Mouse (Mus musculus) mature B cell (primary cell): Measurements from ENCODE around the gene Bdh1.
"Not testable (repeated sequence)": the region's sequence is repeated elsewhere in the genome, so short reads cannot be mapped to it uniquely, and the experiment has no call there.

ENCODE experiments used
- in situ Hi-C: fragments of 300-500 bp; cut with MboI; formaldehyde crosslinking; loops from 2 replicates; pipeline ENCODE4 v1.14.3; 2019

The Bdh1 gene

DNA sequence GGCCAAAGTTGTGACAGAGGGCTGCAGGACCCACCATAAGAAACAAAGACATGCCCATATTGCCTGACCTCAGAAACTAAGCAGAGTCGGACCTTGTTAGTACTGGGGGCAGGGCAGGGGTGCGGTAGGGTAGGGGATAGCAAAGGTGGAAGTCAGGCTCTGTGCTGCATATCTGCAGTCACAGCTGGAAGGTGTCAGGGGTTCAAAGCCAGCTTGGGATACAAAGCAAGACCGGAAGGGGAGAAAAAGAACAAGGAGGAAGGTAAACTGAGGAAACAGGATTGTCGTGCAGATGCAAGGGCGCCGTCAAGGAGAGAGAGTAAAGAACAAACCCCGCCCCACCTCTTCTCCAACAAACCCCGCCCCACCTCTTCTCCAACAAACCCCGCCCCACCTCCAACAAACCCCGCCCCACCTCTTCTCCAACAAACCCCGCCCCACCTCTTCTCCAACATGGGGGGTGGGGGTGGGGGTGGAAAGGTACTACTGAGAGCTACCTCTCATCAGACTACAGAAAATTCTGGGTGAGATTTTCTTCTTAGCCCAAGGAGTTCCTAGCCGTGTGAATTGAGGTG lies 40.1 kb downstream of the Bdh1 start:
- in situ Hi-C loops: no loop called here

GRCm38 (mm10) chr16:31464953-31465352 lies 42.9 kb downstream of the Bdh1 start:
- in situ Hi-C loops: no loop called here

GRCm38 (mm10) chr16:31465630-31466029 lies 43.5 kb downstream of the Bdh1 start:
- in situ Hi-C loops: no loop called here

- in situ Hi-C loops: no loop called here
These were observed 44.0 kb downstream of the Bdh1 start for GRCm38 (mm10) chr16:31466106-31466505.

DNA sequence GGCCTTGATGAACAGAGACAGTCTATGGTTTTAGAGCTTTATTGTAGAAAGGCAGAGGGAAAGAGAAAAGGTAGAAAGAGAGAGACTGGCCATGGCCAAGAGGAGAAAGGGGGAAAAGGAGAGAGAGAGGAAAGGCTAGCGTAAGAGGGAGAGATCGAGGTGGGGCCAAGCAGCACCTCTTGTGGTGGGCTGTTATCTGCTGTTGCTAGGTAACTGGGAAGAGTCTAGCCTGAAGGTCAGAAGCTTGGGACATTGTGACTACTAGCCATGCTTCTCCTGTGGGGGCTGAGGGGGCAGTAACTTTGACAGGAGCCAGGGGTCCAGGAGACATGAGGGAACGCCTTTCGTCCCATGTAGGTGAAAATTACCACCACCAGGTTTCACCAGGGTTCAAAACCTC lies 48.7 kb downstream of the Bdh1 start:
- in situ Hi-C loops: not testable (repeated sequence)

GRCm38 (mm10) chr16:31471994-31472393 lies 49.9 kb downstream of the Bdh1 start:
- in situ Hi-C loops: no loop called here

DNA sequence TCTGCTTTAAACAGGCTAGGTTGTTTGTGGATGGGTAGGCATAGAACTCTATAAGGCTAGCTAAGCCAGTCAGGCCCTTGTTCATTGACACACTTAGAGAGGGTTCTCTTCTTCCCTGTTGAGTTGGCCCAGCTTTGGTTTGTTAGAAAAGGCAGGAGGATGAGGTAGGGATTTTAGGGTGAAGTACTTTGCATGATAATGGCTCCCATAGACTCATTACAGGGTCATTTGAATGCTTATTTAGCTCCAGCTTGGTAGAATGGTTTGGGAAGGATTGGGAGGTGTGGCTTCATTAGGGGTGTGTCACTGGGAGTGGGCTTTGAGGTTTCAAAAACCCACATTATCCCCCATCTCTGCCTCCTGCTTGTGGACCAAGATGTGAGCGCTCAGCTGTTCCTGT lies 51.1 kb downstream of the Bdh1 start:
- in situ Hi-C loops: no loop called here

GRCm38 (mm10) chr16:31475123-31475968 lies 53.3 kb downstream of the Bdh1 start:
- in situ Hi-C loops: no loop called here

GRCm38 (mm10) chr16:31476872-31477603 lies 55.0 kb downstream of the Bdh1 start:
- in situ Hi-C loops: no loop called here

DNA sequence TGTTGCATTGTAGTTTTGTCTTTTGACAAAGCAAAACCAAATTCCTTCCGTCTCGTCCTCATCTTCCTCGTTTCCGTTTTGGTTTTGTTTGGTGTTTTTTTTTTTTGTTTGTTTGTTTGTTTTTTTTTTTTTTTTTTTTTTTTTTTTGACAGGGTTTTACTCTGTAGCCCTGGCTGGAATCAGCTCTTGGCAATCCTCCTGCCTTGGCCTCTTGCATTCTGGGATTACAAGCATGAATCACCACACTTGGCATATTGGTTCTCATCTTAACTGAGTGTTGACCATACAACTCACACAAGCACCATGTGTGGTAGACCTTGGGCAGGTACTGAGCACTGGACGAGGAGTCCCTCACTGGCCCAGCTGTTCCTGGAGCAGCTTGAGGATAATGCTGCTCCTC lies 63.3 kb downstream of the Bdh1 start:
- in situ Hi-C loops: no loop called here

DNA sequence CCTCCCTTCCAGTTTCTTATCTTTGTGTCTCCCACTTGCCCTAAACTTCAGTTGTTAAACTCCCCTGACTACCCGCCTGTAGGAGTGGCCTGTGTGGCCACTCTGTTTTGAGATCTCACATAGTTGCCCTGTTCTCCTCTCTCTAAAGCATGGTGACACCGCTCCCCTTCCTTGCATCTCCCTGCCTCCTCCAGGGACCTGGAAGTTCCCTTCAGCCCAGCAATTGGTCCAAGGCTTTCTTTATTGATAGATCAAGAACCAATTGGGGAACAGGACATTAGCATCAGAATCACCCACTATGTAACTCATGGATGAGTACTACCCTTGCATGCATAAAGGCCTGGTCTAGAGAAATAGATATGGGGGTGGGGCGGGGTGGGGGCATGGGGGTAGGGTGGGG lies 65.2 kb downstream of the Bdh1 start:
- in situ Hi-C loops: no loop called here

- in situ Hi-C loops: no loop called here
These were observed 67.0 kb downstream of the Bdh1 start for GRCm38 (mm10) chr16:31489096-31489495.

- in situ Hi-C loops: no loop called here
These were observed 68.9 kb downstream of the Bdh1 start for GRCm38 (mm10) chr16:31490967-31491366.

- in situ Hi-C loops: no loop called here
These were observed 71.0 kb downstream of the Bdh1 start for GRCm38 (mm10) chr16:31492921-31493549.

DNA sequence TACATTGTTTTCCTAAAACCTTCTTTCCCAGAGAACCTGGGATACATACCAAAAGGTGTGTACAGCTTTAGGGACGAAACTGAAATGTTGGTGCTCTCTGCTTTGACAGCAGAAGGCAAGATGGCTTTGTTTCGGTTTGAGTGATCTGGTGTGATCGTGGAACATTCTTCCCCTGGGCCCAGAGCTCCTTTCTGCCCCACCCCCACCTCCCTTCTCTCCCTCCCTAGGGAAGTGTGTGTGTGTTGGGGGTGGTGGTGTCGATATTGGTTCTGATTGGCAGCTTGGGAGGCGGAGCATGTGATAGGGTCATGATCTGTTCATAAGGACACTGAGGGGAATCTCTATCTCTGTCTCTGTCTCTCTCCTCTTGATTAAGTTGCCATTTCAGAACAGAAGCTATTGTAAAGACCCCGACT lies 71.5 kb downstream of the Bdh1 start:
- in situ Hi-C loops: no loop called here

DNA sequence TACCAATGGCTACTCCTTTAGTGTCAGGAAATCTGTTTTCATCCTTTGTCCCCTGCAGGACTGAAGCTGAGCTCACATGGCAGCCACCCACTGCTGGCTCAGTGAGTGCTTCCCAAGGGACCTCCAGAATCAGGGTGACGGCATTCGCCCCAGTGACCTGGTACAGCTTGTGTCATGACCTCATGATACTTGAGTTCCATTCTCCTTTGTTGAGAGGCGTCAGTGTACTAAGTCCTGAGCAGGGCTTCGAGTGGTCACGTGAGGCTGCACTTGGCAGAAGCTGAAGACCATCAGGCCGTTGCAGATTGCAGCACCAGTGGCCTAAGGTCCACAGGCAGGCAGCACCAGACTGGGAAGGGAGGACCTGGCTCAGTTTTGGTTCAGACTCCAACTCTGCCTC lies 71.9 kb downstream of the Bdh1 start:
- in situ Hi-C loops: no loop called here

DNA sequence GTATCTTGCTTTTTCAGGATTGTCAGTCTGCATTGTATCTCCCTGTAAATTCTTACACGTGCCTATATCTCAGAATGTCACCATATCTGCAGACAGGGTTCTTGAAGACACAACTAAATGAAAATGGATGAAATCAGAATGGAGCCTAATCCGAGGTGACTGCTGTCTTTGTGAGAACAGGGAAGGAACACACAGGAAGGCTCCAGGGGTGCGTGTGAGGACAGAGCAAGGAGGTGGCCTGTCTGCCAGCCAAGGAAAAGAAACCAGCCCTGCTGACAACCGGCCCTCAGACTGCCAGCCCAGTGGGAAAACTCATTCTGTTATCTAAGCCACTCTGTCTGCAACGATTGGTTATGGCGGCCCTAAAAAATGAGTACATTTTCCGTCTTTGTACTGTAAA lies 73.3 kb downstream of the Bdh1 start:
- in situ Hi-C loops: no loop called here

DNA sequence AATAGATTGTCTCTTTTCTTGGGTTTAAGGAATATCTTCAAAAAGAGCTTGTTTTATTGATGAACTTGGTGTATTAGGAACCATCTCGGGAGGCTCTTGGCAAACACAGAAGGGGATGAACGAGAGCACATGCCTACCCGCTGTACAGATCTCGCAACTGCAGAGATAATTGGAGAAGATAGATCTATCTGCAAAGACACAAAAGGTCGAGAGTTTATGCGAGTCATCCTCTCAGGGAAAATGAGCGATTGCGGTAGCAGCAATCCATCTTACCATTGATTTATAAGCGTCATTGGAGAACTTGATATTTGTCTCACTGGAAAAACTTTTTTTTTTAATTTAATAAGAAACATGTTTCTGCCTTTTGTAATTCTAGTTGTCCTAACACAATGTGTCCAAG lies 73.7 kb downstream of the Bdh1 start:
- in situ Hi-C loops: no loop called here

GRCm38 (mm10) chr16:31498336-31498735 lies 76.3 kb downstream of the Bdh1 start:
- in situ Hi-C loops: no loop called here

GRCm38 (mm10) chr16:31499021-31499420 lies 76.9 kb downstream of the Bdh1 start:
- in situ Hi-C loops: no loop called here

DNA sequence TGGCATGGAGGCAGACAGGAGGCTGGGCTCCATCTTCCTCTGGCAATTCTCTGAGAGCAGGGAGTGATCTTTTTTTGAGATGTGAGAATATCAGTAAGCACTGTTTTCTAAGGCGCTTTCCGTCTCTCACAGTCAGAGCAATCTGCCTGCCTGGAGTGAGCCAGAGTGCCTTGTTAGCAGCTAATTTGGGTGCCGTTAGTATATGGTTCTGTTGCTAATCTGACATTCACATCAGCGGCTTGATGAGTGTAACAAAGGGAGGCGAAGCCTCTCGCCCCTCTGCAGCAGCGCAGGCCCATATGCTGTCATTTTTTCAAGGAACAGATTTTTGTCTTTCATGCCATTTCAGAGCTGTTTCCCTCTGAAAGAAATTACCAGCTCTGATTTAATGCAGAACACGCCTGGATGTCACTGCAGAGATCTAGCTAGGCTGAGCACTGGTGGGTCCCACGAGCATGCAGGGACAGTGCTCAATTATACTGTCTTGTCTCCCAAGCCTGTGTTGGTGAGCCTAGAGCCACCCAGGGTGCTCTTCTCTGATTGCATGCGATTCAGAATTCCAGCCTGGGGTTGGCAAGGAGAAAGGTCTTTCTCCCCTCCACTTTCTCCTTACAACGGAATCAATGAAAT lies 77.7 kb downstream of the Bdh1 start:
- in situ Hi-C loops: no loop called here

DNA sequence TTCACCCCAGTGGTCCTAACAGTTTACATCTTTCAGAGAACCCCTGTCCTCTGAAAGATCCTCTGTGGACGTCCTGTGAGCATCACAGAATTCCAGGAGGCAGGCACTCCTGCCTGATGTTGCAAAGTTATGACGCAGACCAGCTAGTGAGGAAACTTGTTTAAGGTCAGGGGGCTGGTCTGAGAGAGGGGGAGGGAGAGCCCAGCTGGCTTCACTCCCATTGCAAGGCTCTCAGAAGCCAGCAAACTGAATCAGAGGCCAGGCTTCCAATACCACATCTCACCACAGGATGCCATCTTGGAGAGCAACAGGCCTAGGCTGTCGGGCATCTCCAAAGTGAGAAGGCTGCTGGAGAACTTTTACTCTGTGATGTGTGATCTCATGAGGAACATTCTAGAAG lies 78.5 kb downstream of the Bdh1 start:
- in situ Hi-C loops: no loop called here
